Mouse (Mus musculus) natural killer cell, adult 2 months (primary cell): ENCODE measurements around the gene Mrps25.

Experiments used
- DNase-seq, 2 experiments: peaks; one replicate each; pipeline ENCODE4 v3.0.0; 2022; ENCODE audit warnings: low spot score in 2 of 2

Gene Mrps25

GRCm38 (mm10) chr6:92126861-92127468, 56.9 kb downstream of the Mrps25 start:
- peak in 1 of 2 experiments; percentile 2 for DNase-seq

- DNase-seq: no peak
Observed at GRCm38 (mm10) chr6:92124547-92124946, 59.3 kb downstream of the Mrps25 start.
